Mouse (Mus musculus): ENCODE measurements around the gene Gys1. TPM values are rescaled to one million over a fixed set of nuclear protein-coding genes. Genes with fewer than 3 reads are reported as not detected.

Gys1 gene
- polyA plus RNA-seq, 1 experiment from 2014 or later: 26.0 TPM

GRCm38 (mm10) chr7:45498427-45498826, 63.8 kb downstream of the Gys1 start:
- Histone ChIP-seq H3K27ac (no peak overlapping the region), H3K4me2 (ENCODE audit: low read length) (no peak overlapping the region), H3K36me3 (ENCODE audit: insufficient read depth, low read length) (peaks cover 73% of the 10 kb centered on the region), H3K9ac (ENCODE audit: low read depth, low read length) (no peak overlapping the region), H3K27me3 (ENCODE audit: insufficient read depth, low read length) (no peaks in the 10 kb centered on the region), H3K4me3 (replicated peaks; ENCODE audit: low read depth, low read length) (no peak overlapping the region), H3K9me3 (replicated peaks; ENCODE audit: low read length) (no peaks in the 10 kb centered on the region), H3K4me1 (replicated peaks; ENCODE audit: insufficient read depth, low read length) (no peaks in the 10 kb centered on the region)
- DNase-seq (ENCODE audit: low spot score) (no peak), ATAC-seq (replicated peaks; ENCODE audit: low FRiP score, low read depth) (no peak)
- no peak for TF ChIP-seq CTCF (IDR thresholded peaks at IDR 0.05; ENCODE audit: low read depth)
- 97% methylated on average over 6 of the region's 6 CpGs for WGBS

Small RNA genes lying within 50 kb of the gene (microRNA-seq; reads per million reads assigned to microRNA genes)
- not detected for gene Gm22133

Other genes starting within 250 kb of the Gys1 start
- 0.36 and 0.43 TPM in 2 replicates for gene Ccdc155, start 230.0 kb upstream of the Gys1 start, polyA plus RNA-seq (2015; fragmentation: Nextera tagmentation; extraction: Ambion mirVana)
- 0.47 and 1.3 TPM in 2 replicates for gene Dkkl1, start 222.7 kb upstream of the Gys1 start, polyA plus RNA-seq (2015; fragmentation: Nextera tagmentation; extraction: Ambion mirVana)
- gene Tead2, start 219.1 kb upstream of the Gys1 start, polyA plus RNA-seq (2015; fragmentation: Nextera tagmentation; extraction: Ambion mirVana): 94.3 and 112 TPM in 2 replicates
- 2.1 and 2.6 TPM in 2 replicates for gene Cd37, start 195.7 kb upstream of the Gys1 start, polyA plus RNA-seq (2015; fragmentation: Nextera tagmentation; extraction: Ambion mirVana)
- gene Slc6a16, start 193.8 kb upstream of the Gys1 start, polyA plus RNA-seq (2015; fragmentation: Nextera tagmentation; extraction: Ambion mirVana): 0.18 and 0.45 TPM in 2 replicates
- not detected in 2 replicates for gene Slc6a21, start 157.3 kb upstream of the Gys1 start, polyA plus RNA-seq (2015; fragmentation: Nextera tagmentation; extraction: Ambion mirVana)
- 14.4 and 15.9 TPM in 2 replicates for gene Trpm4, start 101.1 kb upstream of the Gys1 start, polyA plus RNA-seq (2015; fragmentation: Nextera tagmentation; extraction: Ambion mirVana)
- 0.75 and 1.1 TPM in 2 replicates for gene Hrc, start 99.6 kb upstream of the Gys1 start, polyA plus RNA-seq (2015; fragmentation: Nextera tagmentation; extraction: Ambion mirVana)
- gene Ppfia3, start 67.8 kb upstream of the Gys1 start, polyA plus RNA-seq (2015; fragmentation: Nextera tagmentation; extraction: Ambion mirVana): 4.3 and 5.4 TPM in 2 replicates
- gene Lin7b, start 64.3 kb upstream of the Gys1 start, polyA plus RNA-seq (2015; fragmentation: Nextera tagmentation; extraction: Ambion mirVana): 1.2 and 1.6 TPM in 2 replicates
- 148 and 163 TPM in 2 replicates for gene Snrnp70, start 39.1 kb upstream of the Gys1 start, polyA plus RNA-seq (2015; fragmentation: Nextera tagmentation; extraction: Ambion mirVana)
- 0.05 and 0.06 TPM in 2 replicates for gene Kcna7, start 29.2 kb upstream of the Gys1 start, polyA plus RNA-seq (2015; fragmentation: Nextera tagmentation; extraction: Ambion mirVana)
- 1.5 and 1.6 TPM in 2 replicates for gene Ntf5, start 21.1 kb upstream of the Gys1 start, polyA plus RNA-seq (2015; fragmentation: Nextera tagmentation; extraction: Ambion mirVana)
- not detected in 2 replicates for gene Lhb, start 14.0 kb upstream of the Gys1 start, polyA plus RNA-seq (2015; fragmentation: Nextera tagmentation; extraction: Ambion mirVana)
- gene Ruvbl2, start 3.3 kb downstream of the Gys1 start, polyA plus RNA-seq (2015; fragmentation: Nextera tagmentation; extraction: Ambion mirVana): 94.6 and 98.9 TPM in 2 replicates
- gene Ftl1, start 25.0 kb downstream of the Gys1 start, polyA plus RNA-seq (2015; fragmentation: Nextera tagmentation; extraction: Ambion mirVana): 6,674 and 7,026 TPM in 2 replicates
- 183 and 194 TPM in 2 replicates for gene Bax, start 32.1 kb downstream of the Gys1 start, polyA plus RNA-seq (2015; fragmentation: Nextera tagmentation; extraction: Ambion mirVana)
- 0.93 and 1.1 TPM in 2 replicates for gene Tulp2, start 47.0 kb downstream of the Gys1 start, polyA plus RNA-seq (2015; fragmentation: Nextera tagmentation; extraction: Ambion mirVana)
- not detected in 2 replicates for gene Gm45808, start 52.0 kb downstream of the Gys1 start, polyA plus RNA-seq (2015; fragmentation: Nextera tagmentation; extraction: Ambion mirVana)
- gene Dhdh, start 54.0 kb downstream of the Gys1 start, polyA plus RNA-seq (2015; fragmentation: Nextera tagmentation; extraction: Ambion mirVana): 1.8 TPM in 2 replicates
- gene Nucb1, start 75.6 kb downstream of the Gys1 start, polyA plus RNA-seq (2015; fragmentation: Nextera tagmentation; extraction: Ambion mirVana): 246 and 265 TPM in 2 replicates
- gene Ppp1r15a, start 91.4 kb downstream of the Gys1 start, polyA plus RNA-seq (2015; fragmentation: Nextera tagmentation; extraction: Ambion mirVana): 21.4 and 21.9 TPM in 2 replicates
- gene Plekha4, start 91.5 kb downstream of the Gys1 start, polyA plus RNA-seq (2015; fragmentation: Nextera tagmentation; extraction: Ambion mirVana): 5.1 and 5.8 TPM in 2 replicates
- gene Hsd17b14, start 120.0 kb downstream of the Gys1 start, polyA plus RNA-seq (2015; fragmentation: Nextera tagmentation; extraction: Ambion mirVana): 20.5 and 21.0 TPM in 2 replicates
- gene Bcat2, start 135.3 kb downstream of the Gys1 start, polyA plus RNA-seq (2015; fragmentation: Nextera tagmentation; extraction: Ambion mirVana): 92.7 and 93.0 TPM in 2 replicates
- 0.12 TPM in 1 of 2 replicates, not detected in the other for gene Fgf21, start 180.6 kb downstream of the Gys1 start, polyA plus RNA-seq (2015; fragmentation: Nextera tagmentation; extraction: Ambion mirVana)
- 0.08 and 0.26 TPM in 2 replicates for gene Fut1, start 182.4 kb downstream of the Gys1 start, polyA plus RNA-seq (2015; fragmentation: Nextera tagmentation; extraction: Ambion mirVana)
- 0.17 and 0.29 TPM in 2 replicates for gene Izumo1, start 187.0 kb downstream of the Gys1 start, polyA plus RNA-seq (2015; fragmentation: Nextera tagmentation; extraction: Ambion mirVana)
- 16.9 and 21.1 TPM in 2 replicates for gene Rasip1, start 192.6 kb downstream of the Gys1 start, polyA plus RNA-seq (2015; fragmentation: Nextera tagmentation; extraction: Ambion mirVana)
- 3.9 and 4.8 TPM in 2 replicates for gene Mamstr, start 205.1 kb downstream of the Gys1 start, polyA plus RNA-seq (2015; fragmentation: Nextera tagmentation; extraction: Ambion mirVana)
- gene Fut2, start 231.6 kb downstream of the Gys1 start, polyA plus RNA-seq (2015; fragmentation: Nextera tagmentation; extraction: Ambion mirVana): 0.38 TPM in 2 replicates
- gene Ntn5, start 249.2 kb downstream of the Gys1 start, polyA plus RNA-seq (2015; fragmentation: Nextera tagmentation; extraction: Ambion mirVana): 0.18 and 0.23 TPM in 2 replicates

Data from kidney, postnatal 0 days (tissue).